Mouse (Mus musculus): ENCODE data around the gene Shb.

Gene Shb

GRCm38 (mm10) chr4:45506613-45507012, 25.7 kb downstream of the Shb start:
- in situ Hi-C loops (cut with MboI, MseI), result no loop called here

- in situ Hi-C loops (cut with MboI, MseI), result no loop called here
Observed at GRCm38 (mm10) chr4:45505671-45506070, 26.6 kb downstream of the Shb start.

- in situ Hi-C loops (cut with MboI, MseI), result no loop called here
Observed at GRCm38 (mm10) chr4:45505191-45505590, 27.1 kb downstream of the Shb start.

GRCm38 (mm10) chr4:45503816-45504215, 28.5 kb downstream of the Shb start:
- in situ Hi-C loops (cut with MboI, MseI), result no loop called here

- in situ Hi-C loops (cut with MboI, MseI), result no loop called here
Observed at GRCm38 (mm10) chr4:45503380-45503779, 28.9 kb downstream of the Shb start.

- in situ Hi-C loops (cut with MboI, MseI), result no loop called here
Observed at GRCm38 (mm10) chr4:45502002-45502401, 30.3 kb downstream of the Shb start.

GRCm38 (mm10) chr4:45500381-45500780, 31.9 kb downstream of the Shb start:
- in situ Hi-C loops (cut with MboI, MseI), result no loop called here

GRCm38 (mm10) chr4:45499556-45499955, 32.7 kb downstream of the Shb start:
- in situ Hi-C loops (cut with MboI, MseI), result no loop called here

GRCm38 (mm10) chr4:45499081-45499480, 33.2 kb downstream of the Shb start:
- in situ Hi-C loops (cut with MboI, MseI), result no loop called here

GRCm38 (mm10) chr4:45498345-45498744, 33.9 kb downstream of the Shb start:
- in situ Hi-C loops (cut with MboI, MseI), result no loop called here

- in situ Hi-C loops (cut with MboI, MseI), result no loop called here
Observed at GRCm38 (mm10) chr4:45497282-45497681, 35.0 kb downstream of the Shb start.

GRCm38 (mm10) chr4:45495531-45496201, 36.6 kb downstream of the Shb start:
- in situ Hi-C loops (cut with MboI, MseI), result no loop called here

- in situ Hi-C loops (cut with MboI, MseI), result no loop called here
Observed at GRCm38 (mm10) chr4:45493786-45494400, 38.4 kb downstream of the Shb start.

GRCm38 (mm10) chr4:45493118-45493517, 39.2 kb downstream of the Shb start:
- in situ Hi-C loops (cut with MboI, MseI), result no loop called here

- in situ Hi-C loops (cut with MboI, MseI), result no loop called here
Observed at GRCm38 (mm10) chr4:45492681-45493081, 39.6 kb downstream of the Shb start.

- in situ Hi-C loops (cut with MboI, MseI), result no loop called here
Observed at GRCm38 (mm10) chr4:45491685-45492601, 40.3 kb downstream of the Shb start.

GRCm38 (mm10) chr4:45491119-45491679, 41.1 kb downstream of the Shb start:
- in situ Hi-C loops (cut with MboI, MseI), result no loop called here

GRCm38 (mm10) chr4:45490036-45490752, 42.1 kb downstream of the Shb start:
- in situ Hi-C loops (cut with MboI, MseI), result no loop called here

- in situ Hi-C loops (cut with MboI, MseI), result no loop called here
Observed at GRCm38 (mm10) chr4:45489141-45490035, 42.9 kb downstream of the Shb start.

- in situ Hi-C loops (cut with MboI, MseI), result no loop called here
Observed at GRCm38 (mm10) chr4:45487681-45488081, 44.6 kb downstream of the Shb start.

Data from regulatory T cell (primary cell).